Mouse (Mus musculus) cerebral cortex, adult 2 months (tissue): ENCODE measurements around the gene Olfr1340.

ENCODE experiments used
- WGBS: fragments of 180-500 bp; shearing (Covaris S2); methylation state at CpG from one replicate; pipeline ENCODE4 v1.1.7; 2018; 5-methylcytosine and 5-hydroxymethylcytosine counted together

The Olfr1340 gene

DNA sequence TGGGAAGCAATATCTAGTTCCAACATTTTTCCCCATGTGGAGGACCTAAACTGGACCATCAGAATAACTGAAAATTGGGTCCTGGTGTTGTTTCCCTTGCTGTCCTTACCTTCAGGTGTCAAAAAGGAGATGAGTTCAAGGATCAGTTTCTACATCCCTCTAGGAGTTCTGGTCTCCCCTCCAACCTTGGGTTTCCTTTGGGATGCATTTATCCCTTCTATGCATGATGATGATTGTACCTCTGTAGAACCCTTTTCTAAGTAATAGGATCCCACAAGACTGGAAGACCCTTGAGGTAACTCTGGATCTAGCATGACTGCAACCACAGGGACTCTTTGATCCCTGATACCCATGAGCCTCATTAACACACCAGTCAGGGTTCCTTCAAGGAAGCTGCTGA is at the start of gene Olfr1340:
Olfr1340 (plus strand) TSS at position 301 of the 400 bp plus-strand sequence.

GRCm38 (mm10) chr4:118687086-118687485 is 32.9 kb upstream of the Olfr1340 start:
- WGBS, result 89% methylated on average over 2 of the region's 2 CpGs

GRCm38 (mm10) chr4:118692412-118692973 is 27.4 kb upstream of the Olfr1340 start, which contains the start of gene Olfr1342:
TSS of gene Olfr1342 (minus strand) at chr4:118692756.
- 54% methylated on average over 12 of the region's 12 CpGs for WGBS

DNA sequence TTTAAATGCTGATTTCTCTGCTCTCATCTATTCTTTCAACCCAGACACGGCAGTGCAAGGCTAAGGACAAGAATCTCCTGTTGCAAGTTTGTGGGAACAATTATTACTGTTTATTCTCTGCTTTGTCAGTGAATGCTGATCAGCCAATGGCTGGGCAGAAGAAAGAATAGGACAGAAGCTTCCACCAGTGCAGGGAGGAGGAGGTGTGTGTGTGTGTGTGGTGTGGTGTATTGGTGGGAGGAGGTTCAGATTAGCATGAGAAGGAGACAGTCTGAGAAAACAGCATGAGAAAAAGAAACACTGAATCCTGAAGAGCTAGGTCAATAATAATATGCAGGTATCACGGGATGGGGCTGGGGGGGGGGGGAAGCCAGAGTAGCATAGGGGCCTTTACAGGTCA is 26.1 kb upstream of the Olfr1340 start:
- WGBS, result 39% methylated on average over 2 of the region's 2 CpGs

GRCm38 (mm10) chr4:118703223-118703622 is 16.7 kb upstream of the Olfr1340 start, which contains the start of gene Olfr1341:
TSS of gene Olfr1341 (plus strand) at chr4:118703523.
- 72% methylated on average over 3 of the region's 3 CpGs for WGBS

DNA sequence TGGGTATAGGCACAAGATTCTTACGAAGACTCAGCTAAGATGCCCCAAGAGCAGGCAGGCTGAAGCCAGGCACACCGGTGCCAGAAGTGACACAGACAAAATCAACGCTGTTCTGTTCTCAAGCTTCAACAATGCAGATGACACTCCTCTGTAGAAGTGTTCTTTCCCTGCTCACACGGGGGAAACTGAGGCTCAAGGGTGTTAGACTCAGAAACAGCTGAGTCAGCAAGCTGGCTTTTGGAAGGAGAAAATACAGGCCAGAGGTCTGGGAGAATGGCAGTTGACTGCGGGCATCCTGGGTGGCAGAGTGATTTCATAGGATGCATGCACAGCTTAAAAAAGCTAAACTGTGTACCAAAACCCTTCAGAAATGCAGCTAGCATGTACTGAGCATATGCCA is 11.9 kb upstream of the Olfr1340 start:
- WGBS, result 83% methylated on average over 5 of the region's 5 CpGs

GRCm38 (mm10) chr4:118711656-118712055 is 8.3 kb upstream of the Olfr1340 start:
- 59% methylated on average over 1 of the region's 1 CpGs for WGBS

GRCm38 (mm10) chr4:118721742-118722483 is 2.0 kb downstream of the Olfr1340 start:
- 42% methylated on average over 10 of the region's 10 CpGs for WGBS

DNA sequence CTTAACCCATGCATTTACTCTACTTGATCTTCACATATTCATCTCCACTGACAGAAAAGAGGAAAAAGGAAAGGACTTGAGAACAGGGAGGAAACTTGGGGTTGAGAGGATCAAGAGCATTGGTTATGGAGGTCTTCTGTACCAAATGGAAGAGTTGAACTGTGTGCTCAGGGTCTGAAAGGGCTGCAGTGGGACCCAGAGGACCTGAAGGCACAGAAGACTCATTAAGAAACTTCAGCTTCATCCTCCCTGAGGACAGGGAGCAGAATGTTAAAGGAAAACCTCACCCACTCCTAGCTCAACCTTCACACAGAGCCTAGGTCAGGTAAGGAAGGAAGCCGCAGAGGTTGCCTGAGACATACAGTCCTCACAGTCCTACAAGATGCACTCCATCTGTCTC is 11.9 kb downstream of the Olfr1340 start, which contains the start of gene Olfr1339:
Olfr1339 (plus strand) TSS at position 301 of the 400 bp plus-strand sequence.
- WGBS, result 100% methylated on average over 1 of the region's 1 CpGs

DNA sequence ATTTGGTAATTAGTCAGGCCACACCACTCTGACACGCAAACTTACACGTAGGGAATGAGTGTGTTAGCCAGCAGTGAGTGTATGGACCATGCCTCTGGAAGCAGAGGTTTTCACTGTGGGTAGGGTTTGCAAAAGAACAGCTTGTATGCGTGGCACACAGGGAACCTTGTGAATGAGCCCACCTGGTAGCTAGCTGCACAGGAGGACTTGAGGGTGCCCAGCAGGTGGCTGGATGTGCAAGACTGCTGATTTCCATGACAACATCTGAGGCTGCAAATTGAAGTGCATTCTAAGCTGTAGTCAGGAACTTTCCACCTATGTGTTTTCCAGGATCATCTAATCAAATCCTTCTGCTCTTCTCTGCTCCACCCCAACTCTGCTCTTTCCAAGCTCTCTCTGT is 19.6 kb downstream of the Olfr1340 start:
- 65% methylated on average over 3 of the region's 3 CpGs for WGBS

DNA sequence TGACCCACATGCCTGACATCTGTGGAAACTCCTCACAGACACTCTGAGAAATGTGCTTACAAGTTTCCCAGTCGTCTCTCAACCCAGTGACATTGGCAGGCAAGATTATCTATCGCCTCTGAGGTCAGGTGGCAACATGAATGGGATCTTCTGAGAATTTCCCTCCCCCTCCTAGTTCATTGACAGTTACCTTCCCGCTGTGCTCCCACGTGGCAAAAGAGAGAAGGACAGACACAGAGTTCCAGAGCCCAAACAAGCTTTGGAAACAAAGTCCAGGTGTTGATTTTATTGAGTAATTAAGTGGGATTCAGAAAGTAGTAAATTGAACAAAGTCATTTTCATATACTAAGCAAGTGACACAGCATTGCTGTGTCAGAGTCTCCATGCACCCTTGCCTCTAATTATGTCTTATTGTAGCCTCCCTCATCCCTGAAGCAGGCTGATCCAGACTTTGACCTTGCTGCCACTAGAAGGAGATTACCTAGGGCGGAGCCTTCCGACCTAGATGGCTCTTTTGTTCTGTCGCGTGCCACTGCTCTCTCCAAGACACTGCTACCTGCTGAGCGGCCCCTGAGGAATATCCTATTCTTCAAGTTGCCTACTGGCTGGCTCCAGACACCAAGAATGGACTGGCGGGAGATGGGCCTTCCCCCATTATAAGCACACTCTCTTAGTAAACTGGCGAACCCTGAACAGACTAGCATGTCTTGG is 21.2 kb downstream of the Olfr1340 start:
- 30% methylated on average over 11 of the region's 11 CpGs for WGBS

- 17% methylated on average over 16 of the region's 16 CpGs for WGBS
Measured at GRCm38 (mm10) chr4:118741881-118742280, 21.9 kb downstream of the Olfr1340 start.

GRCm38 (mm10) chr4:118758637-118759036 is 38.7 kb downstream of the Olfr1340 start, which contains the start of gene Olfr1338:
TSS of gene Olfr1338 (minus strand) at chr4:118758737.
- 81% methylated on average over 1 of the region's 1 CpGs for WGBS
